In the genomic region with DNA sequence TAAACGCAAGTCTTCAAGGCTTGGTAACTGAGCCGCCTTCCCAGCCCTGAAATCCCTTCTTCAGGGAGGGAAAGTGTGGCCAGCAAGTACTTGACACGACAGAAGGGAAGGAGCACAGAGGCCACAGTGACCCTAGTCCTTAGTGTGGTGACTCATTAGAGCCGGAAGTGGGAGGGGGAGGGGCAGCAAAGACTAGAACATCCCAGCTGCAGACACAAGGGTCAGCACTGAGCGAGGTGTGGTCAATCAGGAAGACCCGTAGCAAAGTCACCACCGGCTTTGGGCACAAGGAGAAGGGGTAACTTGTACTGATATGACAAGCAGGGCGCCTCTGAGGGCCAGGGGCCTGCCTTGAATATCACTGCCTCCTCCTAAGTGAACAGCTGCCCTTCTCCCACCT, we compare ENCODE assay signal across 10 mouse cellular contexts. TPM values are rescaled to one million over a fixed set of nuclear protein-coding genes. Genes with fewer than 3 reads are reported as not detected.
A peak's percentile ranks its signal among the peaks of the same experiment; 100 is the strongest.
DNase-seq lines count a peak whose midpoint lies in the region; ATAC-seq and TF ChIP-seq lines count a peak whose summit lies in the region.
"Had no signal": no experiment of that assay in that cellular context is flagged by ENCODE, and none has a peak within 500 bp of the region (broad histone marks: within the 10 kb centered on the region; RNA-seq: fewer than 3 reads in every experiment).

No protein-coding gene starts in this region.

- H3K9ac ChIP-seq in ES-Bruce4 (ENCODE audit: low read depth, poor library complexity, severe bottlenecking) = no peak overlapping the region
- H3K9ac ChIP-seq in intestine, embryonic 15.5 days = no peak overlapping the region
- no peak overlapping the region for H3K9ac ChIP-seq in liver, embryonic 16.5 days (ENCODE audit: low read depth, low read length)
- H3K9ac ChIP-seq: heart, embryonic 13.5 days; neural tube, embryonic 13.5 days had no signal

- H3K4me1 ChIP-seq in ES-Bruce4 (ENCODE audit: control insufficient read depth, insufficient read depth, low read length) = peaks cover 3% of the 10 kb centered on the region
- H3K4me1 ChIP-seq in intestine, embryonic 15.5 days (replicated peaks) = peaks cover 8% of the 10 kb centered on the region; the same call in 1 of the 2 replicates
- H3K4me1 ChIP-seq in liver, embryonic 16.5 days (ENCODE audit: control insufficient read depth, low read depth, low read length) = no peaks in the 10 kb centered on the region; the same call in 1 of the 2 replicates
- H3K4me1 ChIP-seq: neural tube, embryonic 13.5 days had no signal

- intact Hi-C loops in left cerebral cortex, adult 2 months (cut with DNase I) = no loop called here

- H3K27me3 ChIP-seq in ES-Bruce4 (ENCODE audit: control insufficient read depth, insufficient read depth, low read length, poor library complexity, severe bottlenecking) = no peaks in the 10 kb centered on the region
- H3K27me3 ChIP-seq in intestine, embryonic 15.5 days (replicated peaks) = no peaks in the 10 kb centered on the region
- H3K27me3 ChIP-seq in liver, embryonic 16.5 days (ENCODE audit: control insufficient read depth, insufficient read depth, low read depth, low read length) = no peaks in the 10 kb centered on the region
- H3K27me3 ChIP-seq: heart, embryonic 13.5 days; neural tube, embryonic 13.5 days had no signal

- 51% methylated on average over 8 of the region's 8 CpGs for WGBS in intestine, embryonic 15.5 days
- 31% methylated on average over 8 of the region's 8 CpGs for WGBS in liver, embryonic 16.5 days (ENCODE audit: insufficient replicate concordance)

- peak; percentile 57 for ATAC-seq in intestine, embryonic 15.5 days
- peak; percentile 22; the same call in 1 of the 2 replicates for ATAC-seq in liver, embryonic 16.5 days (ENCODE audit: low read depth)
- no peak for ATAC-seq in megakaryocyte-erythroid progenitor cell, adult 5-6 weeks (replicated peaks; ENCODE audit: low FRiP score, low TSS enrichment, poor library complexity, severe bottlenecking)

- H3K27ac ChIP-seq in ES-Bruce4 (ENCODE audit: insufficient read depth, low read length) = peak overlapping the region; percentile 18; the same call in 1 of the 2 replicates
- H3K27ac ChIP-seq in intestine, embryonic 15.5 days = 0 out of 2 replicates have a peak overlapping the region, but pooled peaks have one; percentile 32
- H3K27ac ChIP-seq in liver, embryonic 16.5 days (ENCODE audit: low read length) = no peak overlapping the region
- no peak overlapping the region for H3K27ac ChIP-seq in left cerebral cortex, adult 2 months
- H3K27ac ChIP-seq: heart, embryonic 13.5 days; neural tube, embryonic 13.5 days had no signal

- no peak for TF ChIP-seq CTCF in ES-Bruce4 (IDR thresholded peaks at IDR 0.05; ENCODE audit: low read depth, low read length)
- no peak for TF ChIP-seq CTCF in left cerebral cortex, adult 2 months (IDR thresholded peaks at IDR 0.05)

- TF ChIP-seq EP300 in ES-Bruce4 (IDR thresholded peaks at IDR 0.05; ENCODE audit: insufficient read depth, low read depth, low read length) = no peak

- H3K36me3 ChIP-seq in ES-Bruce4 (ENCODE audit: control insufficient read depth, insufficient read depth, low read length, poor library complexity, severe bottlenecking) = no peaks in the 10 kb centered on the region
- no peaks in the 10 kb centered on the region for H3K36me3 ChIP-seq in intestine, embryonic 15.5 days
- H3K36me3 ChIP-seq in liver, embryonic 16.5 days (ENCODE audit: control insufficient read depth, insufficient read depth) = no peaks in the 10 kb centered on the region
- H3K36me3 ChIP-seq: neural tube, embryonic 13.5 days had no signal

- peak; percentile 62 for DNase-seq in embryo, embryonic 10 days (ENCODE audit: low spot score)
- no peak for DNase-seq in left cerebral cortex, adult 2 months (ENCODE audit: extremely low spot score in 1 of 2, low spot score in 2 of 2)
- no peak for DNase-seq in cerebellum, postnatal 14 days
- no peak for DNase-seq in urinary bladder, postnatal 25 days (ENCODE audit: low spot score)

- H3K9me3 ChIP-seq in ES-Bruce4 (replicated peaks; ENCODE audit: control insufficient read depth, insufficient read depth, low read length, poor library complexity, severe bottlenecking) = no peaks in the 10 kb centered on the region
- H3K9me3 ChIP-seq in intestine, embryonic 15.5 days = no peaks in the 10 kb centered on the region
- H3K9me3 ChIP-seq in liver, embryonic 16.5 days (replicated peaks; ENCODE audit: control insufficient read depth, low read length) = no peaks in the 10 kb centered on the region
- H3K9me3 ChIP-seq: heart, embryonic 13.5 days; neural tube, embryonic 13.5 days had no signal

- TF ChIP-seq POLR2A in ES-Bruce4 (IDR thresholded peaks at IDR 0.05; ENCODE audit: insufficient read depth, low read length) = no peak

- no peak overlapping the region for H3K4me2 ChIP-seq in intestine, embryonic 15.5 days (replicated peaks)
- H3K4me2 ChIP-seq in liver, embryonic 16.5 days (ENCODE audit: low read depth, low read length) = no peak overlapping the region
- H3K4me2 ChIP-seq: heart, embryonic 13.5 days; neural tube, embryonic 13.5 days had no signal

- H3K4me3 ChIP-seq in ES-Bruce4 (ENCODE audit: low read depth, low read length) = 0 out of 2 replicates have a peak overlapping the region, but pooled peaks have one; percentile 5
- H3K4me3 ChIP-seq in intestine, embryonic 15.5 days (replicated peaks) = no peak overlapping the region
- H3K4me3 ChIP-seq in liver, embryonic 16.5 days (ENCODE audit: low read depth, low read length) = no peak overlapping the region
- H3K4me3 ChIP-seq in left cerebral cortex, adult 2 months = no peak overlapping the region
- H3K4me3 ChIP-seq: heart, embryonic 13.5 days; neural tube, embryonic 13.5 days had no signal

RNA-seq across cellular contexts. Expression of gene Plod1, which starts 8.9 kb away (rescaled TPM):
- polyA plus RNA-seq in ES-Bruce4 (2011; ENCODE audit: insufficient read depth, insufficient read length, low read depth, missing spikeins) = 21.7 and 26.3 TPM in 2 replicates
- 38.0 and 38.8 TPM in 2 replicates for polyA plus RNA-seq in intestine, embryonic 15.5 days (2015; fragmentation: Nextera tagmentation; extraction: Ambion mirVana)
- 28.8 and 30.7 TPM in 2 replicates for polyA plus RNA-seq in liver, embryonic 16.5 days (2015; fragmentation: Nextera tagmentation; extraction: Ambion mirVana)
- total RNA-seq in megakaryocyte-erythroid progenitor cell, adult 5-6 weeks (2014; fragmentation: Nextera tagmentation) = 1.3 and 5.4 TPM in 2 replicates
- 1.8 and 2.9 TPM in 2 replicates for total RNA-seq in megakaryocyte-erythroid progenitor cell, adult 5-6 weeks (2017)
- total RNA-seq in left cerebral cortex, adult 2 months (2021) = 10 to 100 TPM; 14.2 to 14.4 TPM

RNA-seq across cellular contexts. Expression of gene 2510039O18Rik, which starts 13.0 kb away (rescaled TPM):
- 23.1 and 23.3 TPM in 2 replicates for polyA plus RNA-seq in ES-Bruce4 (2011; ENCODE audit: insufficient read depth, insufficient read length, low read depth, missing spikeins)
- polyA plus RNA-seq in intestine, embryonic 15.5 days (2015; fragmentation: Nextera tagmentation; extraction: Ambion mirVana) = 17.5 and 18.4 TPM in 2 replicates
- 4.0 and 5.8 TPM in 2 replicates for polyA plus RNA-seq in liver, embryonic 16.5 days (2015; fragmentation: Nextera tagmentation; extraction: Ambion mirVana)
- 22.5 and 23.7 TPM in 2 replicates for total RNA-seq in megakaryocyte-erythroid progenitor cell, adult 5-6 weeks (2014; fragmentation: Nextera tagmentation)
- total RNA-seq in megakaryocyte-erythroid progenitor cell, adult 5-6 weeks (2017) = 21.4 and 27.4 TPM in 2 replicates
- total RNA-seq in left cerebral cortex, adult 2 months (2021) = 10 to 100 TPM; 28.9 to 31.2 TPM

RNA-seq across cellular contexts. Expression of gene Mfn2, which starts 23.2 kb away (rescaled TPM):
- 14.6 and 16.7 TPM in 2 replicates for polyA plus RNA-seq in ES-Bruce4 (2011; ENCODE audit: insufficient read depth, insufficient read length, low read depth, missing spikeins)
- 42.4 and 42.5 TPM in 2 replicates for polyA plus RNA-seq in intestine, embryonic 15.5 days (2015; fragmentation: Nextera tagmentation; extraction: Ambion mirVana)
- polyA plus RNA-seq in liver, embryonic 16.5 days (2015; fragmentation: Nextera tagmentation; extraction: Ambion mirVana) = 15.9 and 16.2 TPM in 2 replicates
- 26.1 and 28.1 TPM in 2 replicates for total RNA-seq in megakaryocyte-erythroid progenitor cell, adult 5-6 weeks (2014; fragmentation: Nextera tagmentation)
- 22.2 and 32.1 TPM in 2 replicates for total RNA-seq in megakaryocyte-erythroid progenitor cell, adult 5-6 weeks (2017)
- 100 to 1,000 TPM; 181 to 199 TPM for total RNA-seq in left cerebral cortex, adult 2 months (2021)

RNA-seq across cellular contexts. Expression of gene Nppb, which starts 57.9 kb away (rescaled TPM):
- polyA plus RNA-seq in ES-Bruce4 (2011; ENCODE audit: insufficient read depth, insufficient read length, low read depth, missing spikeins) = 0.87 and 2.1 TPM in 2 replicates
- polyA plus RNA-seq in intestine, embryonic 15.5 days (2015; fragmentation: Nextera tagmentation; extraction: Ambion mirVana) = not detected in 2 replicates
- polyA plus RNA-seq in liver, embryonic 16.5 days (2015; fragmentation: Nextera tagmentation; extraction: Ambion mirVana) = not detected in 2 replicates
- total RNA-seq in megakaryocyte-erythroid progenitor cell, adult 5-6 weeks (2014; fragmentation: Nextera tagmentation) = not detected in 2 replicates
- not detected in 2 replicates for total RNA-seq in megakaryocyte-erythroid progenitor cell, adult 5-6 weeks (2017)
- total RNA-seq in left cerebral cortex, adult 2 months (2021) = not detected

RNA-seq across cellular contexts. Expression of gene Fv1, which starts 58.9 kb away (rescaled TPM):
- polyA plus RNA-seq in ES-Bruce4 (2011; ENCODE audit: insufficient read depth, insufficient read length, low read depth, missing spikeins) = 9.2 and 12.6 TPM in 2 replicates
- 9.6 and 9.8 TPM in 2 replicates for polyA plus RNA-seq in intestine, embryonic 15.5 days (2015; fragmentation: Nextera tagmentation; extraction: Ambion mirVana)
- 1.8 and 2.0 TPM in 2 replicates for polyA plus RNA-seq in liver, embryonic 16.5 days (2015; fragmentation: Nextera tagmentation; extraction: Ambion mirVana)
- 6.2 and 12.6 TPM in 2 replicates for total RNA-seq in megakaryocyte-erythroid progenitor cell, adult 5-6 weeks (2014; fragmentation: Nextera tagmentation)
- total RNA-seq in megakaryocyte-erythroid progenitor cell, adult 5-6 weeks (2017) = 10.4 and 21.7 TPM in 2 replicates
- total RNA-seq in left cerebral cortex, adult 2 months (2021) = 10 to 100 TPM in 1 of 2 experiments, 1 to 10 TPM in 1; 9.9 to 11.8 TPM

Comparison
In these comparisons a context has a peak if more than half of its experiments do, and no peak if none do; other contexts are left out.
1. H3K27ac ChIP-seq: peak in ES-Bruce4 (single experiment) and intestine, embryonic 15.5 days (single experiment); none in liver, embryonic 16.5 days (single experiment) and left cerebral cortex, adult 2 months (single experiment).